In genomic region chr11:75677881-75678746, GRCm38 (mm10) we compare ENCODE assay signal across 8 mouse cellular contexts. TPM values are rescaled to one million over a fixed set of nuclear protein-coding genes. Genes with fewer than 3 reads are reported as not detected.
DNase-seq lines count a peak whose midpoint lies in the region; ATAC-seq and TF ChIP-seq lines count a peak whose summit lies in the region.

No protein-coding gene starts in this region.

- H3K36me3 ChIP-seq in hindbrain, embryonic 13.5 days, result 0 out of 2 replicates have a peak, but pooled peaks cover 3% of the 10 kb centered on the region
- H3K36me3 ChIP-seq in midbrain, embryonic 16.5 days (ENCODE audit: control insufficient read depth, insufficient read depth, low read length), result peaks cover 2% of the 10 kb centered on the region; the same call in 1 of the 2 replicates

- H3K4me1 ChIP-seq in hindbrain, embryonic 13.5 days (replicated peaks), result peaks cover 27% of the 10 kb centered on the region
- H3K4me1 ChIP-seq in midbrain, embryonic 16.5 days (ENCODE audit: control insufficient read depth, insufficient read depth, low read length), result peaks cover 15% of the 10 kb centered on the region

- DNase-seq in layer of hippocampus, adult 2 months (ENCODE audit: low spot score in 2 of 2), result no peak
- no peak for DNase-seq in layer of hippocampus, adult 9-10 months (ENCODE audit: low spot score)
- peak; percentile 29 for DNase-seq in brain, adult 2 months (ENCODE audit: low read depth, low spot score)
- no peak for DNase-seq in gastrocnemius, postnatal 4 days (ENCODE audit: low spot score in 2 of 2)
- DNase-seq in layer of hippocampus, adult 8-10 months (ENCODE audit: low spot score in 2 of 2), result no peak
- no peak for DNase-seq in kidney, postnatal 36 days

- ATAC-seq in hindbrain, embryonic 13.5 days (ENCODE audit: low FRiP score), result no peak
- no peak for ATAC-seq in midbrain, embryonic 16.5 days

- peak overlapping the region; percentile 71; the same call in 1 of the 2 replicates for H3K4me3 ChIP-seq in layer of hippocampus, adult 2 months
- peak overlapping the region; percentile 100 for H3K4me3 ChIP-seq in hindbrain, embryonic 13.5 days
- H3K4me3 ChIP-seq in midbrain, embryonic 16.5 days (ENCODE audit: low read depth, low read length), result peak overlapping the region; percentile 98

- H3K27ac ChIP-seq in layer of hippocampus, adult 2 months, result peak overlapping the region; percentile 36; the same call in 1 of the 2 replicates
- H3K27ac ChIP-seq in hindbrain, embryonic 13.5 days, result peak overlapping the region; percentile 95
- peak overlapping the region; percentile 94 for H3K27ac ChIP-seq in midbrain, embryonic 16.5 days (ENCODE audit: low read length)

- peak overlapping the region; percentile 85 for H3K4me2 ChIP-seq in hindbrain, embryonic 13.5 days
- H3K4me2 ChIP-seq in midbrain, embryonic 16.5 days (ENCODE audit: low read length), result peak overlapping the region; percentile 83

- no peaks in the 10 kb centered on the region for H3K27me3 ChIP-seq in hindbrain, embryonic 13.5 days
- H3K27me3 ChIP-seq in midbrain, embryonic 16.5 days (ENCODE audit: control insufficient read depth, insufficient read depth, low read depth, low read length), result no peaks in the 10 kb centered on the region

- TF ChIP-seq CTCF in layer of hippocampus, adult 2 months (conservative IDR thresholded peaks at IDR 0.05), result no peak

- no peaks in the 10 kb centered on the region for H3K9me3 ChIP-seq in hindbrain, embryonic 13.5 days
- H3K9me3 ChIP-seq in midbrain, embryonic 16.5 days (replicated peaks; ENCODE audit: control insufficient read depth, low read length, poor library complexity, severe bottlenecking), result no peaks in the 10 kb centered on the region

- H3K9ac ChIP-seq in hindbrain, embryonic 13.5 days, result peak overlapping the region; percentile 49
- H3K9ac ChIP-seq in midbrain, embryonic 16.5 days (ENCODE audit: low read depth, low read length), result peak overlapping the region; percentile 51

- 94% methylated on average over 3 of the region's 3 CpGs for WGBS in hindbrain, embryonic 13.5 days
- 91% methylated on average over 3 of the region's 3 CpGs for WGBS in midbrain, embryonic 16.5 days

RNA-seq across cellular contexts. Expression of gene Crk, which starts 0.9 kb away (rescaled TPM):
- total RNA-seq in layer of hippocampus, adult 2 months (2021), result 100 to 1,000 TPM; 123 to 136 TPM
- 120 TPM in 2 replicates for polyA plus RNA-seq in hindbrain, embryonic 13.5 days (2015; fragmentation: Nextera tagmentation; extraction: Ambion mirVana)
- 105 and 118 TPM in 2 replicates for polyA plus RNA-seq in midbrain, embryonic 16.5 days (2015; fragmentation: Nextera tagmentation; extraction: Ambion mirVana)
- 10 to 100 TPM; 67.5 to 76.6 TPM for total RNA-seq in gastrocnemius, postnatal 4 days (2021)
- total RNA-seq in layer of hippocampus, adult 8-10 months (2022), result 100 to 1,000 TPM; 111 to 128 (median 120) TPM

RNA-seq across cellular contexts. Expression of gene Myo1c, which starts 27.8 kb away (rescaled TPM):
- 10 to 100 TPM; 16.5 to 19.9 TPM for total RNA-seq in layer of hippocampus, adult 2 months (2021)
- polyA plus RNA-seq in hindbrain, embryonic 13.5 days (2015; fragmentation: Nextera tagmentation; extraction: Ambion mirVana), result 8.8 and 9.6 TPM in 2 replicates
- polyA plus RNA-seq in midbrain, embryonic 16.5 days (2015; fragmentation: Nextera tagmentation; extraction: Ambion mirVana), result 10.3 and 10.8 TPM in 2 replicates
- total RNA-seq in gastrocnemius, postnatal 4 days (2021), result 10 to 100 TPM; 87.9 to 88.1 TPM
- 10 to 100 TPM; 17.0 to 24.3 (median 20.5) TPM for total RNA-seq in layer of hippocampus, adult 8-10 months (2022)

RNA-seq across cellular contexts. Expression of gene Inpp5k, which starts 47.3 kb away (rescaled TPM):
- total RNA-seq in layer of hippocampus, adult 2 months (2021), result 10 to 100 TPM; 49.4 to 50.4 TPM
- 38.8 and 41.2 TPM in 2 replicates for polyA plus RNA-seq in hindbrain, embryonic 13.5 days (2015; fragmentation: Nextera tagmentation; extraction: Ambion mirVana)
- 40.0 and 40.2 TPM in 2 replicates for polyA plus RNA-seq in midbrain, embryonic 16.5 days (2015; fragmentation: Nextera tagmentation; extraction: Ambion mirVana)
- total RNA-seq in gastrocnemius, postnatal 4 days (2021), result 10 to 100 TPM; 26.7 to 28.4 TPM
- total RNA-seq in layer of hippocampus, adult 8-10 months (2022), result 10 to 100 TPM; 45.1 to 54.5 (median 50.2) TPM

RNA-seq across cellular contexts. Expression of gene Ywhae, which starts 54.6 kb away (rescaled TPM):
- 1,000 to 10,000 TPM; 1,140 to 1,236 TPM for total RNA-seq in layer of hippocampus, adult 2 months (2021)
- 1,500 and 1,527 TPM in 2 replicates for polyA plus RNA-seq in hindbrain, embryonic 13.5 days (2015; fragmentation: Nextera tagmentation; extraction: Ambion mirVana)
- polyA plus RNA-seq in midbrain, embryonic 16.5 days (2015; fragmentation: Nextera tagmentation; extraction: Ambion mirVana), result 1,507 and 1,584 TPM in 2 replicates
- 100 to 1,000 TPM; 749 to 818 TPM for total RNA-seq in gastrocnemius, postnatal 4 days (2021)
- total RNA-seq in layer of hippocampus, adult 8-10 months (2022), result 1,000 to 10,000 TPM; 1,071 to 1,270 (median 1,168) TPM

Comparison
In these comparisons a context has a peak if more than half of its experiments do, and no peak if none do; other contexts are left out.
1. H3K27ac ChIP-seq: peak in every context shown above with its lines; median percentile 95 in hindbrain, embryonic 13.5 days; 94 in midbrain, embryonic 16.5 days; 36 in layer of hippocampus, adult 2 months.